10 mouse cellular contexts compared by ENCODE assay signal in genomic region chr4:142070840-142071239, GRCm38 (mm10). TPM values are rescaled to one million over a fixed set of nuclear protein-coding genes. Genes with fewer than 3 reads are reported as not detected.
DNase-seq lines count a peak whose midpoint lies in the region; ATAC-seq and TF ChIP-seq lines count a peak whose summit lies in the region.
"Had no signal": no experiment of that assay in that cellular context is flagged by ENCODE, and none has a peak within 500 bp of the region (broad histone marks: within the 10 kb centered on the region; RNA-seq: fewer than 3 reads in every experiment).

No protein-coding gene starts in this region.

- H3K4me1 ChIP-seq in ES-Bruce4 (ENCODE audit: control insufficient read depth, insufficient read depth, low read length): peaks cover 25% of the 10 kb centered on the region
- H3K4me1 ChIP-seq in intestine, embryonic 14.5 days (replicated peaks; ENCODE audit: control insufficient read depth, insufficient read depth, low read length): peaks cover 41% of the 10 kb centered on the region
- H3K4me1 ChIP-seq in liver, embryonic 15.5 days (replicated peaks): peaks cover 56% of the 10 kb centered on the region
- peaks cover 4% of the 10 kb centered on the region for H3K4me1 ChIP-seq in forebrain, embryonic 16.5 days (replicated peaks; ENCODE audit: control insufficient read depth, insufficient read depth, low read length)

- TF ChIP-seq CTCF in ES-Bruce4 (IDR thresholded peaks at IDR 0.05; ENCODE audit: low read depth, low read length): no peak

- intact Hi-C loops in left cerebral cortex, postnatal 14 days (cut with DNase I): no loop called here

- no peaks in the 10 kb centered on the region for H3K36me3 ChIP-seq in ES-Bruce4 (ENCODE audit: control insufficient read depth, insufficient read depth, low read length, poor library complexity, severe bottlenecking)
- H3K36me3 ChIP-seq in intestine, embryonic 14.5 days (ENCODE audit: control insufficient read depth, insufficient read depth, low read length): no peaks in the 10 kb centered on the region
- no peaks in the 10 kb centered on the region for H3K36me3 ChIP-seq in liver, embryonic 15.5 days (replicated peaks)
- H3K36me3 ChIP-seq in forebrain, embryonic 16.5 days (ENCODE audit: control insufficient read depth, insufficient read depth): no peaks in the 10 kb centered on the region

- H3K4me3 ChIP-seq in ES-Bruce4 (ENCODE audit: low read depth, low read length): 0 out of 2 replicates have a peak overlapping the region, but pooled peaks have one; percentile 2
- H3K4me3 ChIP-seq in intestine, embryonic 14.5 days (ENCODE audit: low read depth, low read length): no peak overlapping the region
- H3K4me3 ChIP-seq in liver, embryonic 15.5 days (replicated peaks): no peak overlapping the region
- H3K4me3 ChIP-seq in forebrain, embryonic 16.5 days (replicated peaks; ENCODE audit: low read length): no peak overlapping the region

- 0 out of 2 replicates have a peak, but pooled peaks have one; percentile 38 for ATAC-seq in intestine, embryonic 14.5 days (replicated peaks; ENCODE audit: low FRiP score, low TSS enrichment, low read depth)
- ATAC-seq in liver, embryonic 15.5 days (ENCODE audit: insufficient read depth): 0 out of 2 replicates have a peak, but pooled peaks have one; percentile 13
- no peak for ATAC-seq in forebrain, embryonic 16.5 days
- ATAC-seq in inflammation-experienced regulatory T-cells, adult 6 months: no peak

- no peak for TF ChIP-seq POLR2A in ES-Bruce4 (IDR thresholded peaks at IDR 0.05; ENCODE audit: insufficient read depth, low read length)

- DNase-seq in embryo, embryonic 10 days (ENCODE audit: low spot score): peak; percentile 48
- DNase-seq in embryo, embryonic 9.5 days (ENCODE audit: extremely low spot score): no peak
- no peak for DNase-seq in intestine, embryonic 14.5 days (ENCODE audit: low spot score)
- no peak for DNase-seq in left cerebral cortex, postnatal 14 days (ENCODE audit: low spot score in 2 of 2)
- DNase-seq: gastrocnemius, postnatal 36 days; layer of hippocampus, postnatal 36 days had no signal

- no peak overlapping the region for H3K4me2 ChIP-seq in intestine, embryonic 14.5 days (ENCODE audit: low read length)
- H3K4me2 ChIP-seq in liver, embryonic 15.5 days: peak overlapping the region; percentile 4; the same call in 1 of the 2 replicates
- no peak overlapping the region for H3K4me2 ChIP-seq in forebrain, embryonic 16.5 days (ENCODE audit: low read length)

- WGBS in intestine, embryonic 14.5 days: 29% methylated on average over 8 of the region's 8 CpGs
- WGBS in liver, embryonic 15.5 days (ENCODE audit: insufficient replicate concordance): 12% methylated on average over 8 of the region's 8 CpGs
- 12% methylated on average over 8 of the region's 8 CpGs for WGBS in forebrain, embryonic 16.5 days

- H3K27ac ChIP-seq in ES-Bruce4 (ENCODE audit: insufficient read depth, low read length): peak overlapping the region; percentile 96
- H3K27ac ChIP-seq in intestine, embryonic 14.5 days (ENCODE audit: low read depth): peak overlapping the region; percentile 27; the same call in 1 of the 2 replicates
- H3K27ac ChIP-seq in liver, embryonic 15.5 days (replicated peaks): peak overlapping the region; percentile 53
- no peak overlapping the region for H3K27ac ChIP-seq in forebrain, embryonic 16.5 days (ENCODE audit: low read length)

- peak overlapping the region; percentile 29 for H3K9ac ChIP-seq in ES-Bruce4 (ENCODE audit: low read depth, poor library complexity, severe bottlenecking)
- no peak overlapping the region for H3K9ac ChIP-seq in intestine, embryonic 14.5 days (ENCODE audit: low read length)
- H3K9ac ChIP-seq in liver, embryonic 15.5 days: no peak overlapping the region
- no peak overlapping the region for H3K9ac ChIP-seq in forebrain, embryonic 16.5 days (replicated peaks; ENCODE audit: low read depth, low read length)

- no peaks in the 10 kb centered on the region for H3K9me3 ChIP-seq in ES-Bruce4 (replicated peaks; ENCODE audit: control insufficient read depth, insufficient read depth, low read length, poor library complexity, severe bottlenecking)
- no peaks in the 10 kb centered on the region for H3K9me3 ChIP-seq in intestine, embryonic 14.5 days (ENCODE audit: control insufficient read depth, low read length)
- no peaks in the 10 kb centered on the region for H3K9me3 ChIP-seq in liver, embryonic 15.5 days (replicated peaks)
- no peaks in the 10 kb centered on the region for H3K9me3 ChIP-seq in forebrain, embryonic 16.5 days (ENCODE audit: control insufficient read depth, low read length)

- TF ChIP-seq EP300 in ES-Bruce4 (IDR thresholded peaks at IDR 0.05; ENCODE audit: insufficient read depth, low read depth, low read length): peak; percentile 98

- no peaks in the 10 kb centered on the region for H3K27me3 ChIP-seq in ES-Bruce4 (ENCODE audit: control insufficient read depth, insufficient read depth, low read length, poor library complexity, severe bottlenecking)
- H3K27me3 ChIP-seq in intestine, embryonic 14.5 days (replicated peaks; ENCODE audit: control insufficient read depth, insufficient read depth, low read length): no peaks in the 10 kb centered on the region; the same call in 1 of the 2 replicates
- H3K27me3 ChIP-seq in liver, embryonic 15.5 days: peaks cover 17% of the 10 kb centered on the region; the same call in 1 of the 2 replicates
- peaks cover 9% of the 10 kb centered on the region for H3K27me3 ChIP-seq in forebrain, embryonic 16.5 days (replicated peaks; ENCODE audit: control insufficient read depth, insufficient read depth, low read length)

RNA-seq across cellular contexts. Expression of gene Tmem51, which starts 13.3 kb away (rescaled TPM):
- polyA plus RNA-seq in ES-Bruce4 (2011; ENCODE audit: insufficient read depth, insufficient read length, low read depth, missing spikeins): 16.8 and 18.9 TPM in 2 replicates
- polyA plus RNA-seq in intestine, embryonic 14.5 days (2014; fragmentation: Nextera tagmentation; extraction: Ambion mirVana): 42.9 and 45.5 TPM in 2 replicates
- 16.2 and 17.6 TPM in 2 replicates for polyA plus RNA-seq in liver, embryonic 15.5 days (2015; fragmentation: Nextera tagmentation; extraction: Ambion mirVana)
- polyA plus RNA-seq in forebrain, embryonic 16.5 days (2015; fragmentation: Nextera tagmentation; extraction: Ambion mirVana): 6.5 and 8.6 TPM in 2 replicates
- polyA plus RNA-seq in inflammation-experienced regulatory T-cells, adult 6 months (2017; shearing (Covaris generic)): 1 to 10 TPM in 1 of 3 experiments, under 1 TPM in 2; 0.17 to 1.4 (median 0.50) TPM
- 1 to 10 TPM; 6.9 to 7.5 TPM for total RNA-seq in left cerebral cortex, postnatal 14 days (2021)

RNA-seq across cellular contexts. Expression of gene Fhad1, which starts 56.0 kb away (rescaled TPM):
- polyA plus RNA-seq in ES-Bruce4 (2011; ENCODE audit: insufficient read depth, insufficient read length, low read depth, missing spikeins): 1.5 and 2.1 TPM in 2 replicates
- polyA plus RNA-seq in intestine, embryonic 14.5 days (2014; fragmentation: Nextera tagmentation; extraction: Ambion mirVana): 1.8 and 2.2 TPM in 2 replicates
- 0.24 TPM in 1 of 2 replicates, not detected in the other for polyA plus RNA-seq in liver, embryonic 15.5 days (2015; fragmentation: Nextera tagmentation; extraction: Ambion mirVana)
- polyA plus RNA-seq in forebrain, embryonic 16.5 days (2015; fragmentation: Nextera tagmentation; extraction: Ambion mirVana): 1.6 and 1.8 TPM in 2 replicates
- 1 to 10 TPM in 2 of 3 experiments, not detected in 1; 2.2 to 2.6 TPM for polyA plus RNA-seq in inflammation-experienced regulatory T-cells, adult 6 months (2017; shearing (Covaris generic))
- 1 to 10 TPM; 2.7 to 2.9 TPM for total RNA-seq in left cerebral cortex, postnatal 14 days (2021)

Comparison
In these comparisons a context has a peak if more than half of its experiments do, and no peak if none do; other contexts are left out.
1. ATAC-seq: peak in intestine, embryonic 14.5 days (single experiment) and liver, embryonic 15.5 days (single experiment); none in forebrain, embryonic 16.5 days (single experiment) and inflammation-experienced regulatory T-cells, adult 6 months (single experiment).